Mouse (Mus musculus): ENCODE results near the gene Gtdc1. TPM values are rescaled to one million over a fixed set of nuclear protein-coding genes. Genes with fewer than 3 reads are reported as not detected.

Gene Gtdc1
- polyA plus RNA-seq, 1 experiment: 6.5 TPM

- no peak for DNase-seq (ENCODE audit: low read depth)
These were observed 402.1 kb downstream of the Gtdc1 start for GRCm38 (mm10) chr2:44525187-44525919.

DNA sequence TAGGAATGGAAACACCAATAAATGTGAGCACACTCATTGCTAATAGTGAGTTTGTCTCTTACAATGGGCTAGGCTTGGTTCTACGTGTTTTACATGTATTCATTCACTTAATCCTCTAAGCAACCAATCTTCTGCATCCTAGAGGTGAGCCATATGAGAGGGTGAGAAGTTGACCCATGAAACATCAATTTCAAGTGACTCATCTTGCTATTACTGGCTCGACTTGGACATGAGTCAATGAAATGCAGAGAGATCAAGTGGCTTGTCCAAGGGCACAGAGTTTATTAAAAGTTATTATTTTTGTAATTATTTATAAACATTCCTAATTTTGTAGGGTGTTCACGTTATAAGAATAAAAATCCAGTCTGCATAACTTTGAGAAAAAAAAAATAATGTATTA is 408.2 kb downstream of the Gtdc1 start:
- DNase-seq (ENCODE audit: low read depth): no peak

- DNase-seq (ENCODE audit: low read depth): no peak
These were observed 409.4 kb downstream of the Gtdc1 start for GRCm38 (mm10) chr2:44518085-44518484.

Other genes with a start within 250 kb of the Gtdc1 start
- gene Zeb2, start 189.7 kb upstream of the Gtdc1 start, polyA plus RNA-seq (2012; rRNA removed): 57.8 and 60.3 TPM in 2 replicates

All from gonadal fat pad, adult 2 months (tissue).